Mouse (Mus musculus): ENCODE results near the gene Dmd. TPM values are rescaled to one million over a fixed set of nuclear protein-coding genes. Genes with fewer than 3 reads are reported as not detected.

Gene Dmd
- polyA plus RNA-seq, 1 experiment from 2014 or later = 27.7 TPM

- 0 out of 2 replicates have a peak overlapping the region, but pooled peaks have one; percentile 15 for H3K27ac ChIP-seq (replicated peaks)
- no peaks in the 10 kb centered on the region; the same call in 1 of the 2 replicates for H3K36me3 ChIP-seq
- H3K27me3 ChIP-seq (replicated peaks) = no peaks in the 10 kb centered on the region
- 30% methylated on average over 2 of the region's 2 CpGs for WGBS
- H3K4me2 ChIP-seq = no peak overlapping the region
- no peak for ATAC-seq (ENCODE audit: extremely low read depth, insufficient number of reproducible peaks, low FRiP score, low TSS enrichment)
- no peak overlapping the region for H3K4me3 ChIP-seq
- no peaks in the 10 kb centered on the region for H3K9me3 ChIP-seq
- no peak overlapping the region for H3K9ac ChIP-seq
- H3K4me1 ChIP-seq = 0 out of 2 replicates have a peak, but pooled peaks cover 5% of the 10 kb centered on the region
Observed at GRCm38 (mm10) chrX:85187565-85187964, 2238.9 kb downstream of the Dmd start.

GRCm38 (mm10) chrX:85193856-85194255 is 2245.2 kb downstream of the Dmd start:
- no peak for ATAC-seq (ENCODE audit: extremely low read depth, insufficient number of reproducible peaks, low FRiP score, low TSS enrichment)
- Histone ChIP-seq H3K4me3 (no peak overlapping the region), H3K27me3 (replicated peaks) (no peaks in the 10 kb centered on the region), H3K4me2 (no peak overlapping the region), H3K36me3 (no peaks in the 10 kb centered on the region; the same call in 1 of the 2 replicates), H3K4me1 (no peaks in the 10 kb centered on the region), H3K27ac (replicated peaks) (no peak overlapping the region), H3K9ac (no peak overlapping the region), H3K9me3 (no peaks in the 10 kb centered on the region)

- Histone ChIP-seq H3K4me1 (no peaks in the 10 kb centered on the region), H3K4me2 (no peak overlapping the region), H3K27ac (replicated peaks) (no peak overlapping the region), H3K36me3 (no peaks in the 10 kb centered on the region), H3K4me3 (no peak overlapping the region), H3K9ac (no peak overlapping the region), H3K27me3 (replicated peaks) (no peaks in the 10 kb centered on the region), H3K9me3 (no peaks in the 10 kb centered on the region)
- WGBS = 79% methylated on average over 5 of the region's 5 CpGs
- ATAC-seq (ENCODE audit: extremely low read depth, insufficient number of reproducible peaks, low FRiP score, low TSS enrichment) = no peak
Observed at GRCm38 (mm10) chrX:85197688-85198087, 2249.0 kb downstream of the Dmd start.

GRCm38 (mm10) chrX:85199398-85199797 is 2250.7 kb downstream of the Dmd start:
- no peak overlapping the region for H3K9ac ChIP-seq

GRCm38 (mm10) chrX:85207001-85207400 is 2258.3 kb downstream of the Dmd start:
- Histone ChIP-seq H3K9ac (no peak overlapping the region), H3K4me3 (no peak overlapping the region), H3K9me3 (no peaks in the 10 kb centered on the region), H3K4me1 (no peaks in the 10 kb centered on the region), H3K27me3 (replicated peaks) (no peaks in the 10 kb centered on the region), H3K36me3 (no peaks in the 10 kb centered on the region), H3K4me2 (no peak overlapping the region), H3K27ac (replicated peaks) (no peak overlapping the region)
- no peak for ATAC-seq (ENCODE audit: extremely low read depth, insufficient number of reproducible peaks, low FRiP score, low TSS enrichment)
- WGBS = 80% methylated on average over 2 of the region's 2 CpGs

More at GRCm38 (mm10) chrX:85199398-85199797, 2250.7 kb downstream of the Dmd start:
- H3K27me3 ChIP-seq (replicated peaks) = no peaks in the 10 kb centered on the region
- no peaks in the 10 kb centered on the region for H3K36me3 ChIP-seq
- H3K27ac ChIP-seq (replicated peaks) = no peak overlapping the region
- H3K4me3 ChIP-seq = no peak overlapping the region
- ATAC-seq (ENCODE audit: extremely low read depth, insufficient number of reproducible peaks, low FRiP score, low TSS enrichment) = no peak
- H3K9me3 ChIP-seq = no peaks in the 10 kb centered on the region
- H3K4me1 ChIP-seq = no peaks in the 10 kb centered on the region
- H3K4me2 ChIP-seq = no peak overlapping the region
- WGBS = 67% methylated on average over 3 of the region's 3 CpGs

- H3K9me3 ChIP-seq = no peaks in the 10 kb centered on the region
- ATAC-seq (ENCODE audit: extremely low read depth, insufficient number of reproducible peaks, low FRiP score, low TSS enrichment) = no peak
- no peak overlapping the region for H3K9ac ChIP-seq
- no peaks in the 10 kb centered on the region for H3K27me3 ChIP-seq (replicated peaks)
- H3K4me1 ChIP-seq = peaks cover 4% of the 10 kb centered on the region
- H3K36me3 ChIP-seq = no peaks in the 10 kb centered on the region
- no peak overlapping the region for H3K4me2 ChIP-seq
- H3K4me3 ChIP-seq = no peak overlapping the region
- H3K27ac ChIP-seq (replicated peaks) = no peak overlapping the region
Observed at GRCm38 (mm10) chrX:85226883-85227282, 2278.2 kb downstream of the Dmd start.

- H3K9ac ChIP-seq = no peak within 1 kb of the TSS
- 87% methylated on average over 2 of the region's 2 CpGs for WGBS
- no peak within 1 kb of the TSS for H3K4me3 ChIP-seq
- H3K4me1 ChIP-seq = no peaks in the 10 kb centered on the region
- no peak within 1 kb of the TSS for H3K27ac ChIP-seq (replicated peaks)
- H3K9me3 ChIP-seq = no peaks in the 10 kb centered on the region
- H3K4me2 ChIP-seq = no peak within 1 kb of the TSS
- no peak for ATAC-seq (ENCODE audit: extremely low read depth, insufficient number of reproducible peaks, low FRiP score, low TSS enrichment)
- H3K36me3 ChIP-seq = no peaks in the 10 kb centered on the region
- H3K27me3 ChIP-seq (replicated peaks) = no peaks in the 10 kb centered on the region
Observed at GRCm38 (mm10) chrX:85249379-85249778, 2300.7 kb downstream of the Dmd start, which contains the start of gene Fthl17a. Gene Fthl17a, plus strand, starts transcription at chrX:85249679.

Measured in heart, embryonic 13.5 days (tissue).